In the genomic region with DNA sequence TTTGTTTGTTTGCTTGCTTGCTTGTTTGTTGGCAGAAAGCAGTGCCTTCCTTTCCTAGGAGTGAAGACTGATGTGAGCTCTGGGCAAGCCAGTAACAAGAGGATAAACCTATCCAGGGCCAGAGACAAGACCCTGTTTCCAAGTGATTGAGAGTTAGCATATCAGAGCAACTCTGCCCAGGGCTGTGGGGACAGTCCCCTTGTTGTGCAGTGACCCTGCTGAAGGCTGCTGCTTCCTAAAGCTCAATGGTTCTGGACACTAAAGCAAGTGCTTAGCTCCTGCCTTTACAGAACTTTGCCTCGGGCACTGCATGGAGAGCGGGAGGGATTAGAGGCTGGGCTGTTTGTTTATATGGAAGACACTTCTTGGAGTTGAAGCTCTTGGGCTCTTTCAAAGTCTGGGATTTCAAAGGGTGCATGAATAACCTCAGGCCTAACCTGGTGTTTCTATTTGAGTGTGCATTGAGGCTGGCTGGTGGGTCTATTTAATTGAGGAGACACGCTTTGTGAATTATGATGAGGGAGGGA, we compare ENCODE assay signal across 18 mouse cellular contexts.
"Had no signal": no experiment of that assay in that cellular context is flagged by ENCODE, and none has a peak within 500 bp of the region (broad histone marks: within the 10 kb centered on the region; RNA-seq: fewer than 3 reads in every experiment).

No protein-coding gene starts in this region.

- H3K4me3 ChIP-seq: limb, embryonic 12.5 days; liver, embryonic 13.5 days; lung, embryonic 15.5 days; megakaryocyte, embryonic 14.5 days; neural tube, embryonic 13.5 days had no signal

- ATAC-seq: intestine, postnatal 0 days; liver, postnatal 0 days had no signal

- H3K4me2 ChIP-seq: limb, embryonic 12.5 days; liver, embryonic 13.5 days; lung, embryonic 15.5 days; neural tube, embryonic 13.5 days had no signal

- H3K27me3 ChIP-seq: limb, embryonic 12.5 days; liver, embryonic 13.5 days; lung, embryonic 15.5 days; megakaryocyte, embryonic 14.5 days; neural tube, embryonic 13.5 days had no signal

- H3K36me3 ChIP-seq: limb, embryonic 12.5 days; liver, embryonic 13.5 days; lung, embryonic 15.5 days; neural tube, embryonic 13.5 days had no signal

- DNase-seq: kidney, adult 8-10 months; kidney, postnatal 25 days; layer of hippocampus, adult 9-11 months; layer of hippocampus, postnatal 36 days; liver; liver, embryonic 13.5 days; liver, postnatal 0 days; lung, postnatal 14 days; right cerebral cortex, adult 18-20 months; right cerebral cortex, postnatal 25 days; thymus, postnatal 4 days had no signal

- H3K27ac ChIP-seq: limb, embryonic 12.5 days; liver, embryonic 13.5 days; lung, embryonic 15.5 days; macrophage; neural tube, embryonic 13.5 days; stomach, postnatal 0 days had no signal

- H3K4me1 ChIP-seq: liver, embryonic 13.5 days; lung, embryonic 15.5 days; megakaryocyte, embryonic 14.5 days had no signal

- H3K9me3 ChIP-seq: limb, embryonic 12.5 days; liver, embryonic 13.5 days; lung, embryonic 15.5 days; neural tube, embryonic 13.5 days had no signal

- H3K9ac ChIP-seq: limb, embryonic 12.5 days; liver, embryonic 13.5 days; liver, postnatal 0 days; lung, embryonic 15.5 days; neural tube, embryonic 13.5 days had no signal
